Comparison of ENCODE assay signal across 18 mouse cellular contexts in the genomic region with DNA sequence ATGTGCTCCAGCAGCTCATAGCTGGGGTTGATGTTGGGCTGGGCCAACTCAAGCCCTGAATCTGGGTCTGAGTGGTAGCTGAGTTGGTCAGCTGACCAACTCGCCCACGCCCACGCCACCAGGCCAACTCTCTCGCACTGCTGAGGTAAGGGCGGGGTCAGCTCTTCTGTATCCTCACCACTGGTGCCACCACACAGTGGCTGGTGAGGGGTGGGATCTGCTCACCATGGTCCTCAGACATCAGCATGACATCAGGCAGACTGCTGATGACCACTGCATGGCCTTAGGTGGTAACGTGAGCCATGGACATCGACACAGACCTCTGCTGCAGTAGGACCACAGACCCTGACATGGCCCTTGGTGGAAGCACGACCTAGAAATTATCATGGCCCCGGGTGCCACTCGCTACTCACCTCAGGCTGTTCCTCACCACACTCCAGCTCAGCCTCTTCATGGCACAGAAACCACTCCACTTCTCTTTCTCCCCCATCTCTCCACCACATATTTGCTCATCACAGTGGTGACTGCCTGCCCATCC. TPM values are rescaled to one million over a fixed set of nuclear protein-coding genes. Genes with fewer than 3 reads are reported as not detected.
DNase-seq lines count a peak whose midpoint lies in the region; ATAC-seq lines count a peak whose summit lies in the region.
"Had no signal": no experiment of that assay in that cellular context is flagged by ENCODE, and none has a peak within 500 bp of the region (broad histone marks: within the 10 kb centered on the region; RNA-seq: fewer than 3 reads in every experiment).

No protein-coding gene starts in this region.

- WGBS in forebrain, embryonic 12.5 days = 97% methylated on average over 10 of the region's 10 CpGs
- 97% methylated on average over 10 of the region's 10 CpGs for WGBS in forebrain, embryonic 11.5 days
- 94% methylated on average over 10 of the region's 10 CpGs for WGBS in limb, embryonic 11.5 days
- WGBS in limb, embryonic 10.5 days = 98% methylated on average over 10 of the region's 10 CpGs
- 94% methylated on average over 10 of the region's 10 CpGs for WGBS in midbrain, embryonic 13.5 days
- 98% methylated on average over 10 of the region's 10 CpGs for WGBS in midbrain, embryonic 16.5 days

- no peaks in the 10 kb centered on the region for H3K9me3 ChIP-seq in forebrain, embryonic 12.5 days
- H3K9me3 ChIP-seq in forebrain, embryonic 11.5 days (ENCODE audit: control insufficient read depth, low read length) = no peaks in the 10 kb centered on the region
- no peaks in the 10 kb centered on the region for H3K9me3 ChIP-seq in limb, embryonic 11.5 days (ENCODE audit: control insufficient read depth, low read length)
- no peaks in the 10 kb centered on the region for H3K9me3 ChIP-seq in limb, embryonic 10.5 days (replicated peaks)
- H3K9me3 ChIP-seq in midbrain, embryonic 13.5 days = no peaks in the 10 kb centered on the region
- no peaks in the 10 kb centered on the region for H3K9me3 ChIP-seq in midbrain, embryonic 16.5 days (replicated peaks; ENCODE audit: control insufficient read depth, low read length, poor library complexity, severe bottlenecking)
- H3K9me3 ChIP-seq: heart, embryonic 13.5 days; hindbrain, embryonic 12.5 days had no signal

- peaks cover 11% of the 10 kb centered on the region for H3K36me3 ChIP-seq in forebrain, embryonic 12.5 days (replicated peaks)
- no peaks in the 10 kb centered on the region for H3K36me3 ChIP-seq in forebrain, embryonic 11.5 days (ENCODE audit: control insufficient read depth, insufficient read depth, low read length)
- H3K36me3 ChIP-seq in limb, embryonic 11.5 days (ENCODE audit: control insufficient read depth, insufficient read depth, low read length) = peaks cover 5% of the 10 kb centered on the region; the same call in 1 of the 2 replicates
- H3K36me3 ChIP-seq in limb, embryonic 10.5 days = peaks cover 54% of the 10 kb centered on the region
- 0 out of 2 replicates have a peak, but pooled peaks cover 5% of the 10 kb centered on the region for H3K36me3 ChIP-seq in midbrain, embryonic 13.5 days
- no peaks in the 10 kb centered on the region for H3K36me3 ChIP-seq in midbrain, embryonic 16.5 days (ENCODE audit: control insufficient read depth, insufficient read depth, low read length)

- no peaks in the 10 kb centered on the region for H3K27me3 ChIP-seq in forebrain, embryonic 12.5 days
- H3K27me3 ChIP-seq in forebrain, embryonic 11.5 days (ENCODE audit: control insufficient read depth, insufficient read depth, low read length) = no peaks in the 10 kb centered on the region
- no peaks in the 10 kb centered on the region for H3K27me3 ChIP-seq in limb, embryonic 11.5 days (ENCODE audit: control insufficient read depth, insufficient read depth, low read length)
- H3K27me3 ChIP-seq in limb, embryonic 10.5 days (ENCODE audit: low read depth, poor library complexity, severe bottlenecking) = no peaks in the 10 kb centered on the region
- H3K27me3 ChIP-seq in midbrain, embryonic 13.5 days = no peaks in the 10 kb centered on the region
- H3K27me3 ChIP-seq in midbrain, embryonic 16.5 days (ENCODE audit: control insufficient read depth, insufficient read depth, low read depth, low read length) = no peaks in the 10 kb centered on the region
- H3K27me3 ChIP-seq: CH12.LX; hindbrain, embryonic 12.5 days; Patski had no signal

- 0 out of 2 replicates have a peak, but pooled peaks have one; percentile 17 for ATAC-seq in forebrain, embryonic 12.5 days (ENCODE audit: low FRiP score)
- ATAC-seq in forebrain, embryonic 11.5 days (replicated peaks; ENCODE audit: low FRiP score) = no peak
- 0 out of 2 replicates have a peak, but pooled peaks have one; percentile 51 for ATAC-seq in limb, embryonic 11.5 days (ENCODE audit: insufficient number of reproducible peaks, low FRiP score, low TSS enrichment, low read depth)
- 0 out of 2 replicates have a peak, but pooled peaks have one; percentile 37 for ATAC-seq in midbrain, embryonic 13.5 days
- no peak for ATAC-seq in midbrain, embryonic 16.5 days
- ATAC-seq: forebrain, embryonic 14.5 days; hindbrain, embryonic 16.5 days; Patski had no signal

- H3K9ac ChIP-seq in forebrain, embryonic 12.5 days = no peak overlapping the region
- no peak overlapping the region for H3K9ac ChIP-seq in forebrain, embryonic 11.5 days (ENCODE audit: low read length)
- H3K9ac ChIP-seq in limb, embryonic 11.5 days (ENCODE audit: low read length) = no peak overlapping the region
- H3K9ac ChIP-seq in midbrain, embryonic 13.5 days (replicated peaks) = no peak overlapping the region
- no peak overlapping the region for H3K9ac ChIP-seq in midbrain, embryonic 16.5 days (ENCODE audit: low read depth, low read length)
- H3K9ac ChIP-seq: heart, embryonic 13.5 days; hindbrain, embryonic 12.5 days had no signal

- DNase-seq in forebrain, embryonic 11.5 days (ENCODE audit: low spot score) = no peak
- DNase-seq in limb, embryonic 11.5 days (ENCODE audit: low spot score) = no peak
- DNase-seq in limb, embryonic 10.5 days (ENCODE audit: low spot score) = no peak
- DNase-seq: adrenal gland, adult 2 months; adrenal gland, postnatal 25 days; cerebellum, adult 18-20 months; cerebellum, adult 9-11 months; cerebellum, postnatal 36 days; heart, postnatal 36 days had no signal

- H3K4me1 ChIP-seq in forebrain, embryonic 12.5 days = no peaks in the 10 kb centered on the region
- H3K4me1 ChIP-seq in forebrain, embryonic 11.5 days (replicated peaks; ENCODE audit: control insufficient read depth, insufficient read depth, low read length) = no peaks in the 10 kb centered on the region
- H3K4me1 ChIP-seq in limb, embryonic 11.5 days (ENCODE audit: control insufficient read depth, insufficient read depth, low read length) = no peaks in the 10 kb centered on the region
- no peaks in the 10 kb centered on the region for H3K4me1 ChIP-seq in limb, embryonic 10.5 days
- H3K4me1 ChIP-seq in midbrain, embryonic 13.5 days (replicated peaks) = no peaks in the 10 kb centered on the region
- H3K4me1 ChIP-seq in midbrain, embryonic 16.5 days (ENCODE audit: control insufficient read depth, insufficient read depth, low read length) = no peaks in the 10 kb centered on the region
- H3K4me1 ChIP-seq: hindbrain, embryonic 12.5 days had no signal

- no peak overlapping the region for H3K4me2 ChIP-seq in forebrain, embryonic 12.5 days
- no peak overlapping the region for H3K4me2 ChIP-seq in forebrain, embryonic 11.5 days (ENCODE audit: low read depth, low read length, severe bottlenecking)
- H3K4me2 ChIP-seq in limb, embryonic 11.5 days (ENCODE audit: low read depth, severe bottlenecking) = no peak overlapping the region
- H3K4me2 ChIP-seq in midbrain, embryonic 13.5 days (replicated peaks) = no peak overlapping the region
- no peak overlapping the region for H3K4me2 ChIP-seq in midbrain, embryonic 16.5 days (ENCODE audit: low read length)
- H3K4me2 ChIP-seq: heart, embryonic 13.5 days; hindbrain, embryonic 12.5 days had no signal

- H3K4me3 ChIP-seq in forebrain, embryonic 12.5 days (replicated peaks) = no peak overlapping the region
- no peak overlapping the region for H3K4me3 ChIP-seq in forebrain, embryonic 11.5 days (ENCODE audit: low read depth, low read length)
- no peak overlapping the region for H3K4me3 ChIP-seq in limb, embryonic 11.5 days (ENCODE audit: low read depth, low read length)
- no peak overlapping the region for H3K4me3 ChIP-seq in limb, embryonic 10.5 days
- no peak overlapping the region for H3K4me3 ChIP-seq in midbrain, embryonic 13.5 days (replicated peaks)
- no peak overlapping the region for H3K4me3 ChIP-seq in midbrain, embryonic 16.5 days (ENCODE audit: low read depth, low read length)
- H3K4me3 ChIP-seq: heart, embryonic 13.5 days; hindbrain, embryonic 12.5 days had no signal

- no peak overlapping the region for H3K27ac ChIP-seq in forebrain, embryonic 12.5 days
- H3K27ac ChIP-seq in forebrain, embryonic 11.5 days (ENCODE audit: low read depth, low read length) = no peak overlapping the region
- no peak overlapping the region for H3K27ac ChIP-seq in limb, embryonic 11.5 days (replicated peaks; ENCODE audit: low read depth, low read length)
- no peak overlapping the region for H3K27ac ChIP-seq in limb, embryonic 10.5 days
- H3K27ac ChIP-seq in midbrain, embryonic 13.5 days = no peak overlapping the region
- H3K27ac ChIP-seq in midbrain, embryonic 16.5 days (ENCODE audit: low read length) = no peak overlapping the region
- H3K27ac ChIP-seq: heart, embryonic 13.5 days; hindbrain, embryonic 12.5 days had no signal

RNA-seq across cellular contexts. Expression of gene Itgav, which starts 24.5 kb away (rescaled TPM):
- polyA plus RNA-seq in forebrain, embryonic 12.5 days (2016; fragmentation: Nextera tagmentation; extraction: Ambion mirVana) = 44.4 and 46.5 TPM in 2 replicates
- 43.8 and 48.3 TPM in 2 replicates for polyA plus RNA-seq in forebrain, embryonic 11.5 days (2014; fragmentation: Nextera tagmentation; extraction: Ambion mirVana)
- polyA plus RNA-seq in limb, embryonic 11.5 days (2014; fragmentation: Nextera tagmentation; extraction: Ambion mirVana) = 66.3 and 78.2 TPM in 2 replicates
- 53.0 and 56.0 TPM in 2 replicates for polyA plus RNA-seq in limb, embryonic 10.5 days (2016; fragmentation: Nextera tagmentation; extraction: Ambion mirVana)
- 19.7 and 23.0 TPM in 2 replicates for polyA plus RNA-seq in midbrain, embryonic 13.5 days (2015; fragmentation: Nextera tagmentation; extraction: Ambion mirVana)
- 19.9 and 20.5 TPM in 2 replicates for polyA plus RNA-seq in midbrain, embryonic 16.5 days (2015; fragmentation: Nextera tagmentation; extraction: Ambion mirVana)

Comparison
In these comparisons a context has a peak if more than half of its experiments do, and no peak if none do; other contexts are left out.
1. ATAC-seq: peak in forebrain, embryonic 12.5 days (single experiment), limb, embryonic 11.5 days (single experiment) and midbrain, embryonic 13.5 days (single experiment); none in forebrain, embryonic 11.5 days (single experiment) and midbrain, embryonic 16.5 days (single experiment).